Mouse (Mus musculus) C2C12 (cell line): ENCODE results near the gene Olfr826. TPM values are rescaled to one million over a fixed set of nuclear protein-coding genes. Genes with fewer than 3 reads are reported as not detected.

Experiments used
- H3K27me3 ChIP-seq: one replicate; pipeline ENCODE4 v1.6.1; 2011; ENCODE audit not compliant: control insufficient read depth, insufficient read depth, insufficient read length
- H3K36me3 ChIP-seq: one replicate; pipeline ENCODE4 v1.6.1; 2011; ENCODE audit not compliant: control insufficient read depth, insufficient read depth
- H3K4me3 ChIP-seq: one replicate; pipeline ENCODE4 v1.5.1; 2011; ENCODE audit warnings: mild to moderate bottlenecking, control low read depth; ENCODE audit not compliant: poor library complexity, insufficient read depth, severe bottlenecking
- H3K79me2 ChIP-seq: one replicate; pipeline ENCODE4 v1.6.1; 2011; ENCODE audit not compliant: control insufficient read depth, insufficient read depth
- H3K79me3 ChIP-seq: one replicate; pipeline ENCODE4 v1.6.1; 2011; ENCODE audit warnings: low read depth, control low read depth
- H3ac ChIP-seq: one replicate; pipeline ENCODE3; 2011; ENCODE audit warnings: low read depth; ENCODE audit not compliant: control insufficient read depth, insufficient read length
- CEBPB ChIP-seq: IDR thresholded peaks from one replicate; pipeline ENCODE4 v1.6.1; 2011; ENCODE audit warnings: low read depth, mild to moderate bottlenecking, control low read depth, moderate library complexity
- CTCF ChIP-seq: IDR thresholded peaks from one replicate; pipeline ENCODE4 v1.5.1; 2011; ENCODE audit not compliant: control insufficient read depth, insufficient read depth, insufficient read length
- FOSL1 ChIP-seq: IDR thresholded peaks from one replicate; pipeline ENCODE4 v1.8.0; 2011; ENCODE audit warnings: mild to moderate bottlenecking, low read length; ENCODE audit not compliant: poor library complexity, insufficient read depth, severe bottlenecking
- MAX ChIP-seq: IDR thresholded peaks from one replicate; pipeline ENCODE4 v1.6.1; 2011; ENCODE audit warnings: mild to moderate bottlenecking, control low read depth
- MYOD1 ChIP-seq: IDR thresholded peaks from one replicate; pipeline ENCODE4 v1.6.1; 2011; ENCODE audit warnings: low read depth; ENCODE audit not compliant: control insufficient read depth, insufficient read length
- MYOG ChIP-seq: IDR thresholded peaks from one replicate; pipeline ENCODE4 v1.6.1; 2011; ENCODE audit not compliant: control insufficient read depth, insufficient read length; ENCODE audit errors: extremely low read depth
- USF1 ChIP-seq: IDR thresholded peaks from one replicate; pipeline ENCODE4 v1.6.1; 2011; ENCODE audit warnings: low read depth, mild to moderate bottlenecking, control low read depth, moderate library complexity
- long read RNA-seq, 2 experiments: library from polyadenylated mRNA; unstranded; transcript quantifications; one replicate each; pipeline ENCODE4 v2.0.0; 2019 to 2020
- polyA plus RNA-seq: library from polyadenylated mRNA; unstranded; fragments of >200 nt; fragmentation: generic; extraction: Trizol; gene quantifications from one replicate; pipeline ENCODE4 v1.2.1, GENCODE M21; 2012; ENCODE audit warnings: missing spikeins

The Olfr826 gene
- polyA plus RNA-seq, result not detected
- long read RNA-seq, experiment 1, result 0 reads
- long read RNA-seq, experiment 2, result 0 reads

- Histone ChIP-seq H3K27me3 (no peaks in the 10 kb centered on the region), H3K4me3 (no peak within 1 kb of the TSS), H3K79me2 (no peaks in the 10 kb centered on the region), H3K79me3 (no peaks in the 10 kb centered on the region), H3ac (no peak within 1 kb of the TSS), H3K36me3 (no peaks in the 10 kb centered on the region)
- TF ChIP-seq CTCF (no peak), MYOG (no peak), MAX (no peak), MYOD1 (no peak), CEBPB (no peak), FOSL1 (no peak), USF1 (no peak)
These were observed at the start of gene Olfr826 for GRCm38 (mm10) chr10:130184086-130184485. Gene Olfr826, minus strand, starts transcription at chr10:130184186.

GRCm38 (mm10) chr10:130232117-130232516 is 48.1 kb upstream of the Olfr826 start:
- Histone ChIP-seq H3K4me3 (no peak overlapping the region), H3ac (no peak overlapping the region), H3K36me3 (no peaks in the 10 kb centered on the region), H3K27me3 (no peaks in the 10 kb centered on the region), H3K79me2 (no peaks in the 10 kb centered on the region), H3K79me3 (no peaks in the 10 kb centered on the region)
- TF ChIP-seq CTCF (no peak), CEBPB (no peak), MAX (no peak), USF1 (no peak), MYOG (no peak), FOSL1 (no peak), MYOD1 (no peak)

GRCm38 (mm10) chr10:130229584-130229983 is 45.6 kb upstream of the Olfr826 start:
- Histone ChIP-seq H3K79me3 (no peaks in the 10 kb centered on the region), H3K27me3 (no peaks in the 10 kb centered on the region), H3K36me3 (no peaks in the 10 kb centered on the region), H3ac (no peak overlapping the region), H3K79me2 (no peaks in the 10 kb centered on the region), H3K4me3 (no peak overlapping the region)
- TF ChIP-seq MAX, result no peak
- TF ChIP-seq CEBPB, result no peak
- TF ChIP-seq FOSL1, result no peak
- no peak for TF ChIP-seq MYOD1
- TF ChIP-seq MYOG, result no peak
- TF ChIP-seq CTCF, result no peak
- TF ChIP-seq USF1, result no peak

- no peaks in the 10 kb centered on the region for H3K36me3 ChIP-seq
- H3K27me3 ChIP-seq, result no peaks in the 10 kb centered on the region
- H3ac ChIP-seq, result no peak overlapping the region
- H3K79me2 ChIP-seq, result no peaks in the 10 kb centered on the region
- peak; percentile 47 for TF ChIP-seq CTCF
- no peak for TF ChIP-seq USF1
- no peaks in the 10 kb centered on the region for H3K79me3 ChIP-seq
- H3K4me3 ChIP-seq, result no peak overlapping the region
These were observed 44.3 kb upstream of the Olfr826 start for GRCm38 (mm10) chr10:130228246-130228645.

GRCm38 (mm10) chr10:130225034-130225433 is 41.0 kb upstream of the Olfr826 start:
- TF ChIP-seq FOSL1 (no peak), CEBPB (no peak), MAX (no peak), MYOD1 (no peak), MYOG (no peak), USF1 (no peak), CTCF (no peak)
- no peak overlapping the region for H3K4me3 ChIP-seq
- H3K36me3 ChIP-seq, result no peaks in the 10 kb centered on the region

GRCm38 (mm10) chr10:130214303-130214702 is 30.3 kb upstream of the Olfr826 start, which contains the start of gene Olfr827:
Gene Olfr827, minus strand, starts transcription at chr10:130214403.
- Histone ChIP-seq H3K79me2 (no peaks in the 10 kb centered on the region), H3ac (no peak within 1 kb of the TSS), H3K27me3 (no peaks in the 10 kb centered on the region), H3K4me3 (no peak within 1 kb of the TSS), H3K36me3 (no peaks in the 10 kb centered on the region), H3K79me3 (no peaks in the 10 kb centered on the region)
- TF ChIP-seq CTCF (no peak), USF1 (no peak), MAX (no peak), FOSL1 (no peak), MYOG (no peak), MYOD1 (no peak), CEBPB (no peak)

More at GRCm38 (mm10) chr10:130225034-130225433, 41.0 kb upstream of the Olfr826 start:
- Histone ChIP-seq H3ac (no peak overlapping the region), H3K79me3 (no peaks in the 10 kb centered on the region), H3K79me2 (no peaks in the 10 kb centered on the region), H3K27me3 (no peaks in the 10 kb centered on the region)
